Mouse (Mus musculus) erythroid progenitor cell, adult 5-6 weeks (primary cell): ENCODE results near the gene Tsfm. TPM values are rescaled to one million over a fixed set of nuclear protein-coding genes. Genes with fewer than 3 reads are reported as not detected.

Experiments used
- ATAC-seq: replicated peaks from 2 replicates; pipeline ENCODE4 v1.8.0; 2016; ENCODE audit warnings: moderate number of reproducible peaks, mild to moderate bottlenecking, moderate TSS enrichment, inconsistent platforms; ENCODE audit not compliant: poor library complexity, low FRiP score, severe bottlenecking
- total RNA-seq, 2 experiments: library from RNA; stranded (forward) in 1 of 2; stranded (reverse) in 1 of 2; fragments of 150-400 nt in 1 of 2; fragments of 186-747, 209-891 nt in 1 of 2; gene quantifications; 2 replicates each; pipeline versions ENCODE4 v1.2.3 to v1.2.4; 2015 to 2017; ENCODE audit warnings: low replicate concordance in 2 of 2

Tsfm gene
- total RNA-seq, 2 experiments from 2014 or later, result 6.5 to 12.6 TPM

DNA sequence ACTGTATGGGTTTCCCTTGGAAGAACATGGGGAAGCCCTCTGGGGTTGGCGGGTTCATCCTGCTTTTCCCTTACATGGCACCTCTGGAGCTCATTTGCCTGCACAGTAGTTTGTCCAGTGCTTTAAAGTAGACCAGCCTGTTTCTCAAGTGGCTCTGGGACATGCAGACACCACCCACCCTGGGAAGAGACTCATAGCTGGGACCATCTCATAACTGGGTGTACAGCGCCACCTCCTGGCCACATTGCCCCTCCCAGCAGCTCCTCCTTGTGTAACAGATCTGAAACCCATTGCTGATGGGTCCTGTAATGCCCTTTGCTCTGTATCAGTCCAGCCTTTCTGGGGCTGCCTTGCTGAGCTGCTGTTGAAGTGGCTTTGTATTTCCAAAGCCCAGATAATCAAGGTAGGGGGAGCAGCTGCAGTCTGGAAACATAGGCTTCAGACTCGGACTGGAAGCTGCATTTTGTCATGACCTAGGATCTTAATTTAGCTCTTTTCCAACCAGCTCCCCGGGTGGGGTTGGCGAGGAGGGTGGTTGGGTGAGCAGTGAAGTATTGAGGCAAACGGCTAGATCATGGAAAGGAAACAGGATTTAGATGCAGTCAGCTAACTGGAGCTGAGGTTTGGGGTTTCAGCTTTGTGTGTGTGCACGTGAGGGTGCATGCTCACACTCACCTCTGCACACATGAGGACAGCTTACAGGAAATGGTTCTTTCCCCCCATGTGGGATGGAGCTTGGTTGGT, 40.2 kb downstream of the Tsfm start:
- no peak for ATAC-seq

DNA sequence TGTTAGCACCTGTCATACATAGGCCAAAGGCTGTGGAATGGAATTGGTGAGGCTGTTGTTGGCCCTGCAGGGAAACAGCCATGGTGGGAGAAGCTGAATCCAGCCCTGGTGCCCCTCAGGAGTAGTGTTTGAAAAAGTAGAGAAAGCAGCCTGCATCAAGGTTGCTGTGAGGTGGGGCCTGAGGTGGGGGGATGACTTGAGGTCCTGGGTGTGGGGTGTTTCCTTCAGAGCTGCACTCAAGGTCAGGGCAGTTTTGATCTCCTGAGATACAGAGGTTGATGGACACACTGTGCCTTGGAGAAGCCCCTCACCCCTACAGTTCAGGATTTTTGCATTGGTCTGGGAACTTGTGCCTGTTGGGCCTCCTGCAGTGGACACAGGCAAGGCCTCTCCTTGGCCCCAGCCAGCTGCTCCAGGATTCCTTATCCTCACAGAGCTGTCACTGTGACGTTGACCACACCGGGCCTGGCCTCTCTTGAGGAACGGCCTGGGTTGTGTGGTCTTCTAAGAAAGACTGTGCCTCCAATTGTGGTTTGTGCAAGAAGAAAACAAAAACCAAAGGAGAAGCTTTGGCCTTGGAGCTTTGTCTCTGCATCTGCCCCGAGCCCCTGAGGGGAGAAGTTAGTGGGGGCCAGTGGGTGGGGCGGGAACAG, 42.0 kb downstream of the Tsfm start:
- no peak for ATAC-seq

DNA sequence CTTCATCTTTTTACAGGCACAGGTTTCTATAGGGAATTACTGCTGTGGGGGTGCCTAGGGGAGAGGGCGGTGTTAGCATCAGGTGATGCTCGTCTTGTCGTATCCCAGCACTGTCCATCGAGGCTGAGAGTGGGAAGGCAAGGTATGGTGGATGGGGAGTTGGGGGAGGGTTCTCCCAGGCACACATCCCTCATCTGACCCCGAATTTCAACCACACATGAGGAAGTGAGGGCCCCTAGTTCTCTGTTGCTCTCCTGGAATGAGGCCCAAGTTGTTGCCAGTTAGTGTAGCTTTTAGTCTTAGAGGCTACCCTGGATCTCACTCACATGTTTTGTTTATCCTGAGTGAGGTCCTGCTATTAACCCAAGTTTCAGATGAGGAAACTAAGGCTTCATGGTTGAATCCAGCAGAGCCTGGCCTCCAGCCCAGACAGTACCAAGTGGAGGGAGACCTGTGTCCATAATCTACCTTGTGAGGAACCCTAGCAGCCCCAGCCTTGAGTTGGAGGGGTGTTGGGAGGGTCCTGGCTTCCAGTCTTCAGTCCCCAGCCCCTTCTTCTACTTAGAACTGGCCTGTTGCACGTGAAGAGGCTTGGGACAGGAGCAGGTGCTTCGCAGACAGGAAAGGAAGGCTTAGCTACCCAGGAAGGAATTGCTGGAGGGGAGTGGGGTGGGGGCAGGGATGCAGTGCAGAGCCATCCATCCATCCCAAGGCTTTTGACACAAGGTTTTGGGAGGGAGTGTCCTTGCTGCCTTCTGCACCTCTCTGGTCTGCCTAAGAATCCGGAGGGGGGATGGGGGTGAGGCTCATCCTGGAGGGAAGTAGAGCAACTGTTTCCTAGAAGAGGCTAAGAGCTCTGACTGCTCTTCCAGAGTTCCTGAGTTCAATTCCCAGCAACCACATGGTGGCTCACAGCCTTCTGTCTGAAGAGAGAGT, 43.2 kb downstream of the Tsfm start:
- ATAC-seq, result no peak

DNA sequence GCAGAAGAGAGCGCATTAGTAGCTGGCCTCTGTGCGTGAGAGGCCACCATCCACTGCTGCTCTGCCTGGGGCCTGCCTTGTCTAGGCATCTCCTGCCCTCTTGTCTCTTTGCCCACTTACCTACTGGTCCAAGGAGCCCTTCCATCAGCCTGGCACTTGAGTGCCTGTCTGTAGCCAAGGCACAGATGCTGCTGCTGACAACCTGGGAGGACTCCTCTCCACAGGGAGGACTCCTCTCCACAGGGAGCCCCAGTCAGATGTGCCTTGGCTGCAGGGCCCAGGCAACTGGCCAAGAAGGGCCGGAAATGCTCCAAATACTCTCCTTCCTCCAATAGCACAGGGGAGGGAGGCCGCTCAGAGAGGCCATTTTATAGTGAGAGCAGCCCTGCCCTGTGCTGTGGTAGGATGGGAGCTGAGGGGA, 44.1 kb downstream of the Tsfm start:
- no peak for ATAC-seq

DNA sequence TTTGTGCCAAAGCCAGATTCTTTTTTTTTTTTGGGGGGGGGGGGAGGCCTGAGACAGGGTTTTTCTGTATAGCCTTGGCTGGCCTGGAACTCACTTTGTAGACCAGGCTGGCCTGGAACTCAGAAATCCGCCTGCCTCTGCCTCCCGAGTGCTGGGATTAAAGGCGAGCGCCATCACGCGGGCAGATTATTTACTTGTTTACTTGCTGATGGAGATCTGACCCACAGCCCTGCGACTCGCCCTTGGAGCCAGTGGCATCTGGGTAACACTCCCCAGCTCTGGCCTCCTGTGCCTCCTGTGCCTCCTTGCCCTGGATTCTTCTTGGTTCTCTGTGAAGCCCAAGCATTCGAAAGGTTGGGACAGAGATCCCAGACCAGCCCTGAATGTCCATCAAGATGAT, 45.1 kb downstream of the Tsfm start:
- no peak for ATAC-seq

DNA sequence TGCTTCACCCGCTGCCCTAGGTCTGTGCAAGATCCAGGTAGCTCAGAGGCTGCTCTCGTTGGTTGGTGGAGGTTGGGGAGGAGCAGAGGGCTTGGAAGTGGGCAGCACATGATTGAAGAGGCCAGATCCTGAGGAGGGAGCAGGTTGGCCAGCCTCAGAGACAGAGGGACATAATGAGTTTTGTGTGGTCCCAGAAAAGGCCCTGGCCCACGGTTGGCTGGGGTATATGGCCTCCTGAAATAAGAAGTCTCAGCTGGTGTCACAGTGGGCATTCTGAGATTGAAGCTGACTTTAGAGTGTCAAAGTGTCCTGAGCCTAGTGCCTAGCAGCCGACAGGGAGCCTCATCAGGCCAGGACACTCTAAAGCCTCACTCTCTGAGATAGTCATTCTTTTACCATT, 45.5 kb downstream of the Tsfm start:
- ATAC-seq, result no peak

DNA sequence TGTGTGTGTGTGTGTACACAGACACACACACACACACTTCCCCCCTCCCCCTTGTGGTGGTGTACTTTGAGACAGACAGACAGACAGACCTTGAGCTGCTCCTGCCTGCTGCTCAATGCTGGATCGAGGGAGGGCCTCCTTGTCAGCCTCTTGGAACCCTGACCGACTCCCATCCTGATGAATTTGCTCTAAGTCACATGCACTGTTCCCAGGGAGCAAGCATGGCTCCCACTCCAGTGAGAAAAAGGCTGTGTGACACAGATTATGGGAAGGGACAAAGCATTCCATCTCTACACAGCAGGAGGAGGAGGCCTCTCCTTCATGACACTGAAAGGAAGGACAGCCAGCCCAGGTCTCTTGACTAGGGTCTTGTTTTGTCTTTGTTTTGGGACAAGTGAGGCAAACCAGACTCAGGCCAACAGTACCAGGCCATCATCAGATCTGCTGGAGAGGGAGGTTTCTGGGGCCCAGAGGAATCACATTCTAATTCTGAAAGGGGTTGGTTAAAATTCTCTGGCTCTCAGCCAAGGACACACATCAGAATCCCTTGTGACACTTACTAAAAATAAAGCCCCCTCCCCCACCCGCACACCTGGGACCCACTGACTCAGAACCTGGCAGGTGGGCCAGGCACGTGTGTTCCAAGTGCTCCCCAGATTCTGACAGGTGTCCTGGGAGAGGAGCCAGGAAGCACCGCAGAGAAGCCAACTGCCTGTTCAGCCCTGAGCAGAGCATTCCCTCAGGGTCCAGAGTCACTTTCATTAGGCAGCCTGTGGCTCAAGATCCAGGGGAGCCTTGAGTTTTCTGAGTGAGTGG, 46.2 kb downstream of the Tsfm start:
- ATAC-seq, result no peak

DNA sequence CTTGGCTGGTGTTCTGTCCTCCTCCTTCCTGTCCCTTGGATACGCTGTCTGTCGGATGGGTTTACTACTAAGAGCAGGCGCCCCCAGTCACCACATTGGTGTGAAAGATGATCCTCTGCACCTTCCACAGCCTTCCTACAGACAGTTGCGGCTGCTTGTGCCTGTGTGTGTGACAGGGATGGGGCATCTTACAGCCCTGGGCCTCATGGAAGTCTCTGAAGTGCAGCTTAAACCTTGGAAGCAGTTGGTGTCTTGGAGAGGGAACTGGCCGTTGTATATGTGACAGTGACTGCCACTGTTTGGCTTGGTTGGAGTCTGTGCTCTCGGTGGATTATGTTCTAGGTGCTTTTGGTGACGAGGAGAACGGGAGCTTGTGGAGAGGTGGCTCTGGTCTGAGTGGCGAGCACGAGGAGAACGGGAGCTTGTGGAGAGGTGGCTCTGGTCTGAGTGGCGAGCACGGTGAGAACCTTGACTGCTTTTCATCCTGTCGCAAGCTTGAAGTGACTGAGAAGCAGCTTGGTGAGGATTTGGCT, 47.4 kb downstream of the Tsfm start:
- no peak for ATAC-seq

DNA sequence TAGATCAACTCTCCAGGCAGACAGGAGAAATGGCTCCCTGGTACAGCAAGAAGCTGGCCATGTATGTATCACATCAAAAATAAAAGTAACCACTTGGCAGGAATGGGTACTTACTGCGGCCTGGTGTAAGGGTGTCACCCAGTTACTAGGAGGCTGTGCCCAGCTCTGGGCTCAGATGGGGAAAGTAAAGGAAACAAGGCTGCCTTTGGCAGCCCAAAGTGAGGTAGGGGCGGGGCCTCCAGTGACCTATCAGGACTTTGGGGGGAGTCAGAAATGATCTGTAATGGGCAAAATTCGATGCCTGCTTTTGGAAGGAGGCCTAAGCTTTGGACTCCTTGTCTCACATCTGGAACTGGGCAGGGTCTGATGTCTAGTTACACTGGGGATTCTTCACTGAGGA, 48.9 kb downstream of the Tsfm start:
- no peak for ATAC-seq

DNA sequence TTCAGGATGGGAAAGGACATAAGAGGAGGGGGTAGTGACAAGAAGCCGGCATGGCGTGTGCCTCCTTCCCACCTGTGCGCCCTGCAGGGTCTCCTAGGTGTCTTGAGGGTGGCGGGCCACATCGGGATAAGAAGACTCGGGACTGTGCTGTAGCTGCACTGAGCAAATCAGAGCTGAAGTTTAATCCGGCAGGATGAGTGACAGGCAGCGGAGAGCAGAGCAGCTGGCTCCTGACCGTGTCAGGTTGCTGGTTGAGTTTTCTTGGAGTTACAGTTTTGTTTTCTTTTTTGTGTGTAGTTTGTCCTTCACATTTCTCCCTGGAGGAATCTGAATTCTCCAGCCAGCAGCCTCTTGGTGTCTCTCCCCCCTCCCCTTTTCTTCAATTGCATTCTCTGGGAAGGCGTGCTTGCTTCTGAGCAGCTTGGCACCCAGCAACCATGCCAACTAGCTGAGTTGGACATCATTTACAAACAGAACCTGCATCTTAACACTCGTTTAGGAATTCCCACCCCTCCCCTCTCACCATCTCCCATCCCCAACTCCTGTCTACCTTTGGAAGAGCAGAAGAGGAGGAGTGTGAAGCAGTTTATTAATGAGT, 49.6 kb downstream of the Tsfm start:
- ATAC-seq, result no peak

DNA sequence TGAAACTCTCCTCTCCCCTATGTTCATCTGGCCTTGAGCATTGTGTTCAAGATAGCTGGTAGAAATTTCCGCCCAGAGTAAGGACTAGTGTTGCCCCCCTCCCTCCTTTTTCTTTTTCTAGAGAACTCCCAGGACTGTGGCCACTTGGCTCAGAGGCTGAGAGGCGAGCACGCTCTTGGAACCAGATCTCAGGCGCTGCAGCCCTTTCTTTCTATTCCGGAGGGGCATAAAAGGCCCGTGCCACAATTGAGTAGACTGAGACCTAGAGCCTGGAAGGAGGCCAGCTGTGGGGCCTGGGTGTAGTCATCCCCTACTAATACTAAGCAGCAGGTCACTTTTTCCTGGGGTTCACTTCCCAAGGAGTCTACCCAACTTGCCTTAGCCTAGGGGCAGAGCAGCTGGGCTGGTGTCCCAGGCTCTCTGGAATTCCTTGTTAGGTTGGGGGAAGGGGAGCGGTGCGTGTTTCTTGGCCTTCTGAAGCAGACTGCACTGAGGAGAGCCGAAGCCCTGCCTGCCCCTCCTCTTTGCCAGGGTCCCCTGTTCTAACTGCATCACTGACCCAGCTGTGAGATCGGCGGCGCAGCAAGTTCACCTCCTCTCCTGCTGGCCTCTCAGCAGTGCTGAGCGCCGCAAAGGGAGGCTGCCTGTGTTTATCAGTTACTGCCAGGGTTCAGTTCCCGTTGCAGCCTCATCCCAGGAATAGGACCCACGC, 50.3 kb downstream of the Tsfm start:
- ATAC-seq, result no peak

DNA sequence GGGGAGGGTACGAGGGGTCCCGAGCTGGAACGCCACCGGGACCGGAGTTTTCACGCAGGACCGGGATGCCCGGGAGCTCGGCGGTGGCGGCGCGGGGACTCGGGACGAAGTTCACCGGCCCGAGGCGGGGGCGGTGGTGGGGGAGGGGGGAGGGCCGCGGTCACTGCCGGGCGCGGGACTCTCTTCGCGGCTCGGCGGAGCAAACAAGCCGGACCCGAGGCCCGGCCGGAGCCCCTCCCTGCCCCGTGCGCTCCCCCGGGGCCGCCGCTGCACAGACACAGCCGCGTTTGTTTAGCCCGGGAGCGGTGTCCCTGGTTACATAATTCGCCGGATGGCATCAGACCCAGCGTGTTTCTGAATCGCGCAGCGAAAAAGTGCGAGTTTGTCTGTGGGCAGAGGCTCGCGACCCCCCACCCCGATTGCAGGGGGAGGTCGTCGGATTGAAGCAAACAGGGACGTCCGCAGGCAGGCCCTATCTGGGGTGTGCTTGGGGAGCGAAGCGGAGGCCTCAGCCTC, 50.9 kb downstream of the Tsfm start:
- no peak for ATAC-seq

DNA sequence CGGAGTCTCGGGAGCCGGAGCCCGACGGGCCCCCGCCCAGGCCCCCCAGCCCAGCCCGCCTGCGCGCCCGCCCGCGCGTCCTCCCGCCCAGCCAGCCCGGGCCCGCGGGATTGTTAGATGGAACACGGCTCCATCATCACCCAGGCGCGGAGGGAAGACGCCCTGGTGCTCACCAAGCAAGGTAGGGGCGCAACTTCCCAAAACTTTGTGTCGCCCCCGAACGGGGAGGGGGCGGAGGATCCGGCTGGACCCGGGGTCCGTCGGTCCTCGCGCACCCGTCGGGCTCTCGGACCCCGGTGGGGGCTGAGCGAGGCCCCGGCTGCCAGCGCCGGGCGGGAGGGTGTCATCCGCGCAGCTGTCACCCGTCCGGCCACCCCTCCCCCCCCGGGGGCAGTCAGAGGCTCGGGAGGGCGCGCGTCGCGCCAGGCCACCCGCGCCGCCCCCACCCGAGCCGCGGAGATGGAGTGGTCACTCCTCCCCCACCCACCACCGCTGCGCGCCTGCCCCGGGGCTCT, 51.5 kb downstream of the Tsfm start:
- no peak for ATAC-seq

DNA sequence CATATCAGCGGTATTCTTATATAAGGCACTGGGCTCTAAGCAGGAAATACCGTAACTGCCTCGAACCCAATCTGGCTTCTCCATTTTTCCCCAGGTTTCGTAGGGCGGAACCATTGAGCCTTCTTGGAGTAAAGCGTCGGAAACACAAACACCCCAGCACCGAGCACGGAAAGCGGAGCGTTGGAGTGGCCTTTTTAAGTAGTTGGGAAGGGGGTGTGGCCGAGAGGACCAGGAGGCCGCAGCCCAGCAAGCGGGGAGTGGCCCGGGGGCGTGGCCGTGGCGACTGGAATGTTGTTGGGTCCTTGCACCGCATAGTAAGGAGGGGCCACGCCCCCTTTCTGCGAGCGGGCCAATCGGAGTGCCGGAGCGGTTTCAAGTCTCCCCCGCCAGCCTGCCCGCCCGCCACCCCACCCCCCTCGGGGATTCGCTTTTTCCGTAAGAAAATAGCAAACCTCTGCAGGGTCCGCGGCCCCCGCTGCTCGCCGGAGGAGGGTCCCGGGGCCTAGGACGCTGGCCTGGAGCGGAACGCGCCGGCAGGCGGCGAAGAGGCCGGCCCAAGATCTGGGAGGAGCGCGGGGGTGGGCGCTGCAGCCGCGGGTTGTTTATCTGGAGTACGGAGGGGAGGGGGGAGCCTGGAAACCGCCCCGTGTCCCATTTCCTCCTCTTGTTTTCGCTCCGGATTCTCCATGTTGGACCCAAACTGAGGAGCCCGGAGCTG, 52.2 kb downstream of the Tsfm start, which contains the start of gene Ctdsp2:
TSS of gene Ctdsp2 (plus strand) at position 441 of the 718 bp plus-strand sequence.
- ATAC-seq, result peak; percentile 96

DNA sequence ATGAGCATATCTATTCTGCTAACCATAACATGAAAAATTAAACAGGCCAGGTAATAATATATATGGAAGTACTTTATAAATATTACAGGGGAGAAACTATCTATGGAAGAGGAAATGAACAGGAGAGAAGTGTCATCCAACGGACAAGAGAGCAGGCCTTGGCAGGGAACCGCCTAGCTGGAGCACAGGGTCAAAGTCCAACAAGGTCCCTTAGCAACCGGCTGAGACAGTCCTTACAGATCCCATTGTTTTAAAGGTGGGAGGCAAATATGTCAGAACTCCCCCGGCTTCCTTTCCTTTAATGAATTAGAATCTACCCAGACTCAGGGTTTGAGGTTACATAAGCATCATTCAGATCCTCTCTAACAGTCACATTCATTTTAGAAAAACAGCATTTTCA, 53.6 kb downstream of the Tsfm start:
- no peak for ATAC-seq

DNA sequence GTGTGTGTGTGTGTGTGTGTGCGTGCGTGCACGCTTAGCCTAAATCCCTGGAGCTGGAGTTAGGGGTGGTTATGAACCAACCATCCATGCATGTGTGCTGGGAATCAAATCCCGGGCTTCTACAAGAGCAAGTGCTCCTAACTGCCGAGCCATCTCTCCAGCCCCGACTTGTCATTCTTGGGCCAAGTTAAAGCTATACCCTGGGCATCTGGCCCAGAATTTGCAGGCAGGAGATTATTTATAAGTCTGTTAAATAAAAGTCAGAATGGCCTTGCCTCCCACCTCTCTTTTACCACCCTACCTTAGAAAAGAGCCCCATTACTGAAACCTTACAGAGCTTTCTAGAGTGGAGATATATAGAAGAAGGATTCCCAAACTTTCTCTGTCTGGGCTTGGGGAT, 54.9 kb downstream of the Tsfm start:
- ATAC-seq, result no peak

DNA sequence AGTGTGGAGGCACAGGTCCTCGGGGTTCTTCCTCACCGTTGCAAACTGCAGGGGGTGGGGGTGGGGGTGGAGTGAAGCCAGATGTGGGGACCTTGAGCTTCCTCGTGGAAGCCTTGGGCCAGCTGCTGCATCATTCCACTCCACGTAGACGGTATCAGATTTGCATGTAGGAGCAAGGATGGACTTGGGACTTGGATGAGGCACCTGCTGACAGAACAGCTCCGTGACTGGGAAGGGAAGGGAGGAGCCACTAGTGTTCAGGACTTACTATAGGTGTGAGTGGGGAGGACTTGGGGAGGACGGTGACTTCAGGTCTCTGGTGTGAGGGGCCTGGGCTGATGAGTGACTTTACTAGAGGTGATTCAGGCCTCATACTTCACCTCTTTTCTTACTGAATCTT, 57.7 kb downstream of the Tsfm start:
- no peak for ATAC-seq
